Mouse (Mus musculus) heart, postnatal 25 days (tissue): ENCODE results near the gene Tmem258. TPM values are rescaled to one million over a fixed set of nuclear protein-coding genes. Genes with fewer than 3 reads are reported as not detected.
"Not testable (repeated sequence)": the region's sequence is repeated elsewhere in the genome, so short reads cannot be mapped to it uniquely, and the experiment has no call there.

Experiments used
- DNase-seq: peaks from one replicate; pipeline ENCODE4 v3.0.0; 2022; ENCODE audit warnings: low spot score
- intact Hi-C: fragments of 180-260 bp; cut with DNase I; formaldehyde crosslinking; loops from one replicate; pipeline ENCODE4 v1.15.1; 2025
- total RNA-seq, 2 experiments: library from RNA; stranded (reverse); gene quantifications; 2 replicates each; pipeline ENCODE4 v1.2.3; 2021

Gene Tmem258
- 100 to 1,000 TPM; 172 to 178 TPM for total RNA-seq

- intact Hi-C loops, result loop anchor here (5.0 kb wide), 1 partner anchor 292 kb away; no protein-coding TSS in a partner anchor
- DNase-seq, result peak; percentile 77
Observed at GRCm38 (mm10) chr19:10203848-10204615, at the start of gene Tmem258, which contains the start of gene Fen1. TSS of gene Tmem258 (plus strand) at chr19:10204014. TSS of gene Fen1 (minus strand) at chr19:10204169.

- DNase-seq, result no peak
- intact Hi-C loops, result no loop called here
Observed at GRCm38 (mm10) chr19:10157725-10158124, 46.1 kb upstream of the Tmem258 start.

GRCm38 (mm10) chr19:10163896-10164295, 39.9 kb upstream of the Tmem258 start:
- DNase-seq, result no peak
- intact Hi-C loops, result no loop called here

GRCm38 (mm10) chr19:10165928-10166327, 37.9 kb upstream of the Tmem258 start:
- intact Hi-C loops, DNase-seq: not testable (repeated sequence)

- DNase-seq, result no peak
- intact Hi-C loops, result no loop called here
Observed at GRCm38 (mm10) chr19:10167112-10167511, 36.7 kb upstream of the Tmem258 start.

- intact Hi-C loops, result no loop called here
- no peak for DNase-seq
Observed at GRCm38 (mm10) chr19:10167951-10168350, 35.9 kb upstream of the Tmem258 start.

- intact Hi-C loops, result no loop called here
Observed at GRCm38 (mm10) chr19:10168441-10168840, 35.4 kb upstream of the Tmem258 start.

GRCm38 (mm10) chr19:10169179-10169578, 34.6 kb upstream of the Tmem258 start:
- DNase-seq, result no peak
- intact Hi-C loops, result no loop called here

More at GRCm38 (mm10) chr19:10168441-10168840, 35.4 kb upstream of the Tmem258 start:
- DNase-seq, result no peak

GRCm38 (mm10) chr19:10169692-10170330, 34.0 kb upstream of the Tmem258 start:
- DNase-seq, intact Hi-C loops: not testable (repeated sequence)

- intact Hi-C loops, result no loop called here
Observed at GRCm38 (mm10) chr19:10170466-10170865, 33.3 kb upstream of the Tmem258 start.

GRCm38 (mm10) chr19:10171359-10171758, 32.5 kb upstream of the Tmem258 start:
- intact Hi-C loops, result no loop called here
- DNase-seq, result no peak

More at GRCm38 (mm10) chr19:10170466-10170865, 33.3 kb upstream of the Tmem258 start:
- no peak for DNase-seq

- no peak for DNase-seq
- intact Hi-C loops, result no loop called here
Observed at GRCm38 (mm10) chr19:10171846-10172245, 32.0 kb upstream of the Tmem258 start.

GRCm38 (mm10) chr19:10173116-10173718, 30.6 kb upstream of the Tmem258 start:
- intact Hi-C loops, result no loop called here
- no peak for DNase-seq

GRCm38 (mm10) chr19:10173844-10174539, 29.8 kb upstream of the Tmem258 start:
- intact Hi-C loops, result no loop called here
- no peak for DNase-seq

GRCm38 (mm10) chr19:10174956-10175355, 28.9 kb upstream of the Tmem258 start:
- DNase-seq, result no peak
- intact Hi-C loops, result no loop called here

GRCm38 (mm10) chr19:10176477-10176876, 27.3 kb upstream of the Tmem258 start:
- intact Hi-C loops, result no loop called here

GRCm38 (mm10) chr19:10176941-10177372, 26.9 kb upstream of the Tmem258 start:
- intact Hi-C loops, result no loop called here
- DNase-seq, result no peak

More at GRCm38 (mm10) chr19:10176477-10176876, 27.3 kb upstream of the Tmem258 start:
- no peak for DNase-seq

GRCm38 (mm10) chr19:10181225-10181624, 22.6 kb upstream of the Tmem258 start:
- no peak for DNase-seq
- intact Hi-C loops, result loop anchor here (5.0 kb wide), 2 partner anchors 79 to 279 kb away; partner anchors contain the start of gene Fads2

- no peak for DNase-seq
- intact Hi-C loops, result loop anchor here (5.0 kb wide), 2 partner anchors 80 to 280 kb away; partner anchors contain the start of gene Fads2
Observed at GRCm38 (mm10) chr19:10182142-10182541, 21.7 kb upstream of the Tmem258 start.
